Mouse (Mus musculus): ENCODE results near the gene Pdx1.

DNA sequence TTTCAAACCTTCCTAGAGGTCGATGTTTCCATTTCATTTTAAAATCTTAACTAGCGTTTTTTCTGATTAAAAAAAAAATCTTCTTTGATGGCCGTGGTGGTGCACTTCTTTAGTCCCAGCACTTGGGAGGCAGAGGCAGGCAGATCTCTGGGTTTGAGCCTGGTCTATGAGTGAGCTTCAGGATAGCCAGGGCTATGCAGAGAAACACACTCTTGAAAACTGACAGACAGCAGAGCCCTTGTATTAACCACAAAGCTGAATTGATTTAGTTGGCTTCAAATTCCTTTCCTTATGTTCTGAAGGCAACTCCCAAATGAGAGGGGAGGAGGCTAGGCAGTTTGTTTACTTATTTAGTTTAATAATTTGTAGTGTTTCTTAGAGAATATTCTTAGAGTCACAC lies 6.0 kb downstream of the Pdx1 start:
- TF ChIP-seq CTCF (IDR thresholded peaks at IDR 0.05; ENCODE audit: insufficient read depth, low read length) (no peak), POLR2A (IDR thresholded peaks at IDR 0.05; ENCODE audit: borderline replicate concordance, extremely low read depth, low read depth, low read length) (no peak)

Measured in lung, adult 2 months (tissue).